Mouse (Mus musculus): ENCODE measurements around the gene Sema6d. TPM values are rescaled to one million over a fixed set of nuclear protein-coding genes. Genes with fewer than 3 reads are reported as not detected.

The Sema6d gene
- polyA plus RNA-seq, 1 experiment = 9.1 TPM

DNA sequence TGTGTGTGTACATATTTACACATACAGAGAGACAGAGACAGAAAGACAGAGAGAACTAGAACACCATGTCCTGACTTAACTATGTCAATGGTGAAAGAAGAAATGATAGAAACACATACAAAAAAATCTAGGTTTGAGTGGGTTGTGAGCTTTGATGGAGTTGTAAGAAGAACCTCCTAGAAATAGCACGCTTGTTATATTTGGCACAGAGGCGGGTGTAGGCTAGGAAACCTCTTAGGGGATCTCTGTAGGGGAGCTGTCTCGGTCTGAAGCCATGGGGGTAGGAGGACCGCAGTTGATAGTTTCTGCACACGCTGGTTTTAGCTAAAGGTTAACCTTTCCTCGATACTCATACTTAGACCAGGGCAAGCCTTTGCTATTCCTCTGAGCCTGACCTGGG lies 181.4 kb downstream of the Sema6d start:
- TF ChIP-seq CTCF (IDR thresholded peaks at IDR 0.05; ENCODE audit: low read depth, low read length) (no peak), POLR2A (IDR thresholded peaks at IDR 0.05; ENCODE audit: borderline replicate concordance, low read depth, low read length) (no peak)
- no peak overlapping the region for H3K27ac ChIP-seq (ENCODE audit: insufficient read depth, low read depth, low read length)
- no peak overlapping the region for H3K4me3 ChIP-seq (ENCODE audit: insufficient read depth, low read length)
- H3K4me1 ChIP-seq (ENCODE audit: control insufficient read depth, insufficient read depth, low read length) = no peaks in the 10 kb centered on the region

DNA sequence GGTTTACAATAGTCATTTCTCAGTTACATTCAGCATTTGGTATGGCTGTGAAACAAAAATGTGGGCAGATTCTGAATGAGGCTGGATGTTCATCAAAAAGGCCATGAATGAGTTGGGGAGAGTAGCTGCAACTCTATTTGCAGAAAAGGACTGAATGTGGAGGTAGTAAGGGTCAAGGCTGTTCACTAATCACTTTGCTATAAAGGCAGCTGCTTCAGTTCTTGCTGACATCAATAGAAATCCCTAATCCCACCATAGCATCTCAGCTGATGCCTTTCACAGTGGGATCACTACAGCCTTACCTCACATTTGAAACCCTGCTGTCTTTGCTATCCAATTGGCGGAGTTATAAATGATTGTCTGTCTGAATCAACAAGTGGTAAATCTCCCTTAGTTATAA lies 187.7 kb downstream of the Sema6d start:
- Histone ChIP-seq H3K27ac (ENCODE audit: insufficient read depth, low read depth, low read length) (no peak overlapping the region), H3K4me3 (ENCODE audit: insufficient read depth, low read length) (no peak overlapping the region), H3K4me1 (ENCODE audit: control insufficient read depth, insufficient read depth, low read length) (no peaks in the 10 kb centered on the region)
- TF ChIP-seq POLR2A (IDR thresholded peaks at IDR 0.05; ENCODE audit: borderline replicate concordance, low read depth, low read length) (no peak), CTCF (IDR thresholded peaks at IDR 0.05; ENCODE audit: low read depth, low read length) (no peak)

DNA sequence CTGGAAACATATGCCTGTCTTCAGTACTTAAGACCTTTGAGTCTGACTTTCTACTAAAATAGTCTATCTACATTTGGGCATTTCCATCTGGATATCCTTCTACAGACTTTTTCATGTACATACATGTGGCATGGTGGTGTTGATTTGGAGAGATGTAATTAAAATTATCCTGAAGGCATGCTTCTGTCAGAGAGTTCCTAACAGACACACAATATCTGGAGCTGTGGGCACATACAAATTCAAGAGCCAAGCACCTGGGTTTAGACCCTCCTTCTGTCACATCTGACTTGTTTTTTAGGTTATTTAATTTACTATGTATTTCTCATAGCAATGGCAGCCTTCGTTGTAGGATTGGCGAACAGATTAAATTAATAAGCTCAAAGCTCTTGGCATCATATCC lies 195.3 kb downstream of the Sema6d start:
- Histone ChIP-seq H3K4me1 (ENCODE audit: control insufficient read depth, insufficient read depth, low read length) (peaks cover 4% of the 10 kb centered on the region; the same call in 1 of the 2 replicates), H3K27ac (ENCODE audit: insufficient read depth, low read depth, low read length) (no peak overlapping the region), H3K4me3 (ENCODE audit: insufficient read depth, low read length) (no peak overlapping the region)
- TF ChIP-seq POLR2A (IDR thresholded peaks at IDR 0.05; ENCODE audit: borderline replicate concordance, low read depth, low read length) (no peak), CTCF (IDR thresholded peaks at IDR 0.05; ENCODE audit: low read depth, low read length) (no peak)

DNA sequence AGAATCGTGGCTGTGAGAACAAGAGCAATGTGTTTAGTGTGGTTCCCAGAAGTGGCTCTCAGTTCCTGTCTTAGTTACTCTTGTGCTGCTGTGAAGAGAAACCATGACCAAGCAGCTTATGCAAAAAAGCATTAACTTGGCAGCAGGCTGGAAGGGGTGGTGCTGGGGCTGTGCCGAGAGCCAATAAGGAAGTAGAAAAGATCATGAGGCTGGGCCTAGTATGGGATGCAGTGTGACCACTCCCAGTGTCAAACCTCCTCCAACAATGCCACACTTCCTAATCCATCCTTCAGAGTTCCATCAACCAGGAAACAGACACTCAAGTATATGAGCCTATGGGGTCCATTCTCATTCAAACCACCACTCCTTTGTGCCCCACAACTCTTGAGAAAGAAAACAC lies 199.6 kb downstream of the Sema6d start:
- Histone ChIP-seq H3K4me3 (ENCODE audit: insufficient read depth, low read length) (no peak overlapping the region), H3K4me1 (ENCODE audit: control insufficient read depth, insufficient read depth, low read length) (peaks cover 4% of the 10 kb centered on the region; the same call in 1 of the 2 replicates), H3K27ac (ENCODE audit: insufficient read depth, low read depth, low read length) (no peak overlapping the region)
- TF ChIP-seq CTCF (IDR thresholded peaks at IDR 0.05; ENCODE audit: low read depth, low read length) (no peak), POLR2A (IDR thresholded peaks at IDR 0.05; ENCODE audit: borderline replicate concordance, low read depth, low read length) (no peak)

DNA sequence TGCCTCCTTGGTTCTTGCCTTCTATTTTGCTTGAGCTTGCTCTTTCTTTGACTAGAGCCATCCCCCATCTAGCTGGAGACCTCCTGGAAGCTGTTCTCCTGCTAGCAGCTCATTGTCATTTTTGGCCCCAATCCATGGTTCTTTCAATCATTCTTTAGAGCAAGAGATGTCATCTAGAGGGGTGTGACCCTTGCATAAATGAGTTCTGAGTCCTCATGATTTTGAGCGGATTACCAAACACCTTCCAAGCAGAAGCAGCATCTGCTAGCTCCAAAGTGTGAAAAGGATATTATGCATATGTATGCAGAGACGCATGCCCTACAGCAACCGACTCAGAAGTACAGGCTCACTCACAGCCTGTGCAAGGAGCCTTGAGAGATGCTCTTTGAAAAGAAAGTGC lies 201.4 kb downstream of the Sema6d start:
- Histone ChIP-seq H3K4me1 (ENCODE audit: control insufficient read depth, insufficient read depth, low read length) (peaks cover 4% of the 10 kb centered on the region; the same call in 1 of the 2 replicates), H3K4me3 (ENCODE audit: insufficient read depth, low read length) (no peak overlapping the region), H3K27ac (ENCODE audit: insufficient read depth, low read depth, low read length) (no peak overlapping the region)
- TF ChIP-seq POLR2A (IDR thresholded peaks at IDR 0.05; ENCODE audit: borderline replicate concordance, low read depth, low read length) = no peak

DNA sequence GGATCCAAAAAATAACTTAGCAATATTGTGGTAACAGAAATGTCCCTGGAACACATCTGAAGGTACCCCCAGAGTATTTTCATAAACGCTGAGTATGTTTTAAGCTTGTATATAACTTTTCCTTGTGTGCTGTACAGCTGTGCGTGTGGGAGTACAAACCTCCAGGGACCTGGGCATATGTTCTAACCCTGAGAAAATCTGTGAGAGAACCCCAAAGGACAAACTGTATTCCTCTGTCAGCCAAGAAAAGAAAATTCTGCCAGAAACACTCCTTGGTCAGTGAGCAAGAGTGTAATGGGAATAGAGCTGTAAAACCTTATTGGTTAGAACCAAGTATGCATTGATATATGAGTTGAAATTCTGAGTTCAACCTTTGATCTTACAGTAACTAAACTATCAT lies 203.8 kb downstream of the Sema6d start:
- Histone ChIP-seq H3K4me3 (ENCODE audit: insufficient read depth, low read length) (no peak overlapping the region), H3K27ac (ENCODE audit: insufficient read depth, low read depth, low read length) (no peak overlapping the region), H3K4me1 (ENCODE audit: control insufficient read depth, insufficient read depth, low read length) (peaks cover 10% of the 10 kb centered on the region)
- TF ChIP-seq CTCF (IDR thresholded peaks at IDR 0.05; ENCODE audit: low read depth, low read length) (no peak), POLR2A (IDR thresholded peaks at IDR 0.05; ENCODE audit: borderline replicate concordance, low read depth, low read length) (no peak)

DNA sequence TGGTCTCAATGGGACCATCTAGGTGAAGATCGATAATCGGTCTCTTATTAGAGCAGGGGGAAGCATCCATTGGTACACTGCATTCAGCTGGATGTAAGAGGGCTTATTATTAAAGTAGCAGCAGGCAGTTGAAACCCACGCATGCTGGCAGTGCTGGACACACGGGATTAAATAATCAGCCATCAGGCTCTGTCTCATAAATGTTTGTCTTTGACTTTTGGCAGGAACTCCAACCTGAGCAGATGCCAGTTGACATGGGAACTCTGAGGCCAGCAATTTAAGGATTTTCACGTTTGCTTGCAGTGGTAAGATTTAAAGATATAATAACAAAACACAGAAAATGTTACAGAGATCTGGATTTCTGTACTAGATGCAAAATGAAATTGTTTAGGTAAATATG lies 208.6 kb downstream of the Sema6d start:
- H3K4me1 ChIP-seq (ENCODE audit: control insufficient read depth, insufficient read depth, low read length) = peaks cover 8% of the 10 kb centered on the region
- no peak for TF ChIP-seq CTCF (IDR thresholded peaks at IDR 0.05; ENCODE audit: low read depth, low read length)
- TF ChIP-seq POLR2A (IDR thresholded peaks at IDR 0.05; ENCODE audit: borderline replicate concordance, low read depth, low read length) = no peak
- H3K27ac ChIP-seq (ENCODE audit: insufficient read depth, low read depth, low read length) = peak overlapping the region; percentile 53; the same call in 1 of the 2 replicates
- H3K4me3 ChIP-seq (ENCODE audit: insufficient read depth, low read length) = no peak overlapping the region

DNA sequence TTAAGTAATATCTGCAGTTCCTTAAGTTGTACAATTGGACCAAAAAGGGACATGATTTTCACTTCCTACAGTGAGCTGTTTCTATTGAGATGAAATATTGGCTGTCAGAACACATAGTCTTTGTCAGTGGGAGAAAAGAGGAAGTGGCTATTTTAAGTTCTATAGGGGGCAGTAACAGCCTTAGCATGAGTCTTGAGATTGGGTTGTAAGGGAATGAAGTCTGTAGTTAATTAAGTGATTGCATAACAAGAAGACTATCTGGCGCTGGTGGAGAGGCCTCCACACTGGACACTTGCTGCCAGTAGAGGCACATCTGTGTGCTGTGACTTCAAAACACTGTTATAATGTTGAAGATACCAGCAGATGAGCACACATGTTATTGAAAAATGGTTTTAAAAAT lies 209.1 kb downstream of the Sema6d start:
- Histone ChIP-seq H3K4me1 (ENCODE audit: control insufficient read depth, insufficient read depth, low read length) (peaks cover 8% of the 10 kb centered on the region), H3K27ac (ENCODE audit: insufficient read depth, low read depth, low read length) (0 out of 2 replicates have a peak overlapping the region, but pooled peaks have one; percentile 12)
- TF ChIP-seq CTCF (IDR thresholded peaks at IDR 0.05; ENCODE audit: low read depth, low read length) = no peak
- no peak for TF ChIP-seq POLR2A (IDR thresholded peaks at IDR 0.05; ENCODE audit: borderline replicate concordance, low read depth, low read length)

DNA sequence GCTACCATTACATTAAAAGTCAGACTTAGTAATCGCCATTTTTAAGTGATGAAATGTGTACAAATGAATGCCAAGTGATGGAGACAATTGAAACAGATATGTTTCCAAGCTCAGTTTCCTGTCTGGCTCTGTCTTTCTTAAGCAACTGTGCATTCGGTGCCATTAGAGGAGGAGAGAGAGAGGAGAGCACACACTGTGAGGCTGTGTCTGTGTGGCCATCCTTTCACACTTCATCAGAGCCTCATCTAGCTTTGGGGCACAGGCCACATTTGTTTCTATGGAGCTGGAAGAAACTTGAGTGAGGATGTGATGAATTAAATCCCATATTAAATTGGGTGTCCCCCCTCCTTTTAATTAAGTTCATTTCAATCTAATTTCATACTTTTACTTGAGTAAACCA lies 218.8 kb downstream of the Sema6d start:
- H3K4me1 ChIP-seq (ENCODE audit: control insufficient read depth, insufficient read depth, low read length) = no peaks in the 10 kb centered on the region
- no peak overlapping the region for H3K27ac ChIP-seq (ENCODE audit: insufficient read depth, low read depth, low read length)
- H3K4me3 ChIP-seq (ENCODE audit: insufficient read depth, low read length) = no peak overlapping the region
- TF ChIP-seq CTCF (IDR thresholded peaks at IDR 0.05; ENCODE audit: low read depth, low read length) (no peak), POLR2A (IDR thresholded peaks at IDR 0.05; ENCODE audit: borderline replicate concordance, low read depth, low read length) (no peak)

More for the DNA sequence above, 209.1 kb downstream of the Sema6d start:
- H3K4me3 ChIP-seq (ENCODE audit: insufficient read depth, low read length) = no peak overlapping the region

DNA sequence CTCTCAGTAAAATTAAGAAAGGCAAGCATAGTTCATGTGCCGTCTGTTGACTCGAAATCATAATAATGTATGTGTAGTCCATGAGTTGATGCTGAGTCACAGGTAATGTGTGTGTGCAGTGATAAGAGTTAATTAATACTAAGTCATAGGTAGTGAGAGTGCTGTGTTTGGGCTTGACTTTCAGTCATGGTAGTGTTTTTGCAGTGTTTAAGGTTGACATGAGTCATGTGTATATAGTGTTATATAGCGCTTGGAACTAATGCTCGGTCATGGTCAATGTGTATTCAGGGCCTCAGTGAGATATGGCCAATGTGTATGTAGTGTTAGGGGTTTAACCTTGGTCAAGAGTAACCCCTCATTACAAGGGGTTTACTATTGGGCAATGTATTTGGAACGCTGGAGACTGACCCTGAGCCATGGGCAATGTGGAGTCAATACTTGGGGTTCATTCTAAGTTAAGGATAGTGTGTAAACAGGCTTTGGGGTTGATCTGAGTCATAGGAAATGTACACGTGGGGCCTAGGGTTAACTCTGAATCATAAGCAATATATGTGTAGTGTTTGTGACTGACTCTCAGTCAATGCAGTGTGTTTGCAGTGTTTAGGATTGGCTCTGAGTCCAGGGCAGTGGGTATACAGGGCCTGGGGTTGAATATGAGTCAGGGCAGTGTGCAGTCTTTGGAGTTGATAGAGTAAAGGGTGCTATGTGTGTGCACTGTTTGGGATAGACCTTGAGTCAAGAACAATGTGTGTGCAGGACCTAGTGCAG lies 219.8 kb downstream of the Sema6d start:
- no peaks in the 10 kb centered on the region for H3K4me1 ChIP-seq (ENCODE audit: control insufficient read depth, insufficient read depth, low read length)
- TF ChIP-seq POLR2A (IDR thresholded peaks at IDR 0.05; ENCODE audit: borderline replicate concordance, low read depth, low read length) (no peak), CTCF (IDR thresholded peaks at IDR 0.05; ENCODE audit: low read depth, low read length) (no peak)
- no peak overlapping the region for H3K27ac ChIP-seq (ENCODE audit: insufficient read depth, low read depth, low read length)
- H3K4me3 ChIP-seq (ENCODE audit: insufficient read depth, low read length) = no peak overlapping the region
